Mouse (Mus musculus) 3T3-L1 (cell line): ENCODE measurements at regions not wholly inside any gene's neighbourhood (a gene's known extent, or its start where the extent isn't known, plus 50 kb on each side); places are given as distances from the start of the nearest gene placed in this dataset.

Source experiments
- DNase-seq: peaks from one replicate; pipeline ENCODE4 v3.0.0-alpha.2; 2015; ENCODE audit warnings: low read depth, low spot score

DNA sequence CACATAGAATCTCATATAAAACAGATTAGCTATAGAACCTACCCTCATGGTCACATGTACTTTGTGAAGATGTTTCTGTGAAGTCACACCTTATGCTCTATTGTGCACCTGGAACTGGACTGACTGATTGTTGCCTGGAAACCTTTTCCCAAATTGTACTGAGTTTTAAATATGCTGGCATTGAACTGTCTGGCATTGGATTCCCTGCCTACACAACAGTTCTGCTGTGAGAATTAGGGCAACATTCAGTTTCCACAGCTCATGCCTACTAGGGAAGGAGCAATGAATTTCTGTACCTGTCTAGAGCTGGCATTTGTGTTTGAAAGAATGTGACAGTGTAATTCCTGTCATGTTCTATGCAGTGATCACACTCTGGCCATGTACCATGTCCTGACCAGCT is 60.4 kb upstream of the Poc5 start:
- no peak for DNase-seq

DNA sequence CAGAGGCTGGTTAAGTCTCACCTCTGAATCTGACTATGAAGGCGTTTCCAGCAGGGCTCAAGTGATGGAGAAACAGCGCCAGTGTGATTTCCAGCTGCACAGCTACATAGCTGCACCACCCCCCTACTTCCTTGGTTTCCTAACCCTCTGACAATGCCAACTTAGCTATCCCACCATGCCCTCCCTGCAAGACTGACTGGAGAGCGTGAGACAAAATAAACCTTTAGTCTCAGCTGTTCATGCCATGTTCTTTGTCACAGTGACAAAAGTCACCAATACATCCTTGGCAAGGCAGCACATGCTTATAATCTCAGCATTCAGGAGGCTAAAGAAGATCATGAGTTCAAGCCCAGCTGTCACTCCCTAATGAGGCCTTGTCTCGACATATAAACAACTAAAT is 63.5 kb upstream of the Poc5 start:
- DNase-seq: no peak

DNA sequence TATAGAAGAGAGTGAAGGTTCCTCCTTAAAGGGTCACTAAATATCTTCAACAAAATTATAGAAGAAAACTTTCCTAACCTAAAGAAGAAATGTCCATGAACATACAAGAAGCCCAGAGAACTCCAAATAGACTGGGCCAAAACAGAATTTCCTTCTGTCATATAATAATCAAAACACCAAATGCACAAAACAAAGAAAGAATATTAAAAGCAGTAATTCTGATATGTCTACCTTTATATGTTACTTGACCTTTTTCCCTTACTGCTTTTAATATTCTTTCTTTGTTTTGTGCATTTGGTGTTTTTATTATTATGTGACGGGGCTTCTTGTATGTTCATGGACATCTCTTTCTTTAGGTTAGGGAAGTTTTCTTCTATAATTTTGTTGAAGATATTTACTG is 70.9 kb upstream of the Poc5 start:
- DNase-seq: peak; percentile 4

DNA sequence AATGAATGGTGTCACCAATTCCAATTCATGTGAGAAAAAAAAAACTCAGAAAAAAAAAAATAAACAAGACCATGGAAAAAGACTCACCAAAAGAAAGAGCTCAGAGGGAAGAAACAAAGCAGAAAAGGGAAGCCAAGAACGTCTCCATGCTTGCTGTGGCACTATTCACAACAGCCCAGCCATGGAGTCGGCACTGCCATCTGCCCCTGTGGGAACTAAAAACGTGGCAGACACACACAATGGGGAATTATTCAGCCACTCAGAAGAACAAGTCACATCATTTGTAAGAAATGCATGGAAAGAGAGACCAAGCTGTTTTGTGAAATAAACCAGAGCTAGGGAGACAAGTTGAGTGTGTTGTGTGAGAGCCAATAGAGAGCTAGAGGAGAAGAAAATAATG is 74.9 kb upstream of the Poc5 start:
- DNase-seq: no peak

DNA sequence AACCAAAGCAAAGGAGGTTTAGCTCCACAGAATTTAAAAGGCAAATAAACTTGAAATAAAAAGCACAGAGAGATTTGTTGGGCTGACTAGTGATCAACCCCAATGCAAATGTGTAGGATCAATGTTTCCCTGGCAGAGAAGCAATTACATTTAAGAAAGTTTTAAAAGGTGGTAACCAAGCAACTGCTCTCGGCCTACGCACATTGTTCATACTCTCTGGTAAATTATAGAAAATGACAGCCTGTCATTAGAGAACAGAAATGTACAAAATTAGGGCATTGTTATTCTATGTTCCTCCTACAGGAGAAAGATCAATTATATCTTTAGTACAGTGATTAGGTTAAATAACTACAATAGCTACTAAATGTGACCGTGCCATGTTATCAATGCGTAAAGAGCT is 85.6 kb upstream of the Poc5 start:
- DNase-seq: no peak

DNA sequence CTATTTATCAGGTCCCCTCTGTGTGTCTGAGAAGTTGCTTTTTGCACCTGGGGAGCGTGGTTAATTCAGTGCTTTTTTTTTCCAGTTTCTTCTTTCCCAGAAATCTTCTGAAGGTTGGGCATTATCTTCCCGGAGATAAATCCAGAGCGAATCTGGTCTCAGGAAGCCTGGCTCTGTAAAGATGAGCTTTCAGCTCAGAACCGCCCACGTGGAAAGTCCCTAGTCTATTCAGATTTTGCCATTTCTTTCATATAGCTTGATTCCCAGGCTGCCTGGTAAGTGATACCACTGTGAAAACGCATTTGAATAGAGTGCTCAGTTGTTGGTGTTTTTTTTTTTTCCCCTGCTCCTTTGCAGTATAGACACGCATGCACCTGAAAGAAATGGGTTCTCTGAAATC is 100.3 kb upstream of the Poc5 start:
- no peak for DNase-seq

DNA sequence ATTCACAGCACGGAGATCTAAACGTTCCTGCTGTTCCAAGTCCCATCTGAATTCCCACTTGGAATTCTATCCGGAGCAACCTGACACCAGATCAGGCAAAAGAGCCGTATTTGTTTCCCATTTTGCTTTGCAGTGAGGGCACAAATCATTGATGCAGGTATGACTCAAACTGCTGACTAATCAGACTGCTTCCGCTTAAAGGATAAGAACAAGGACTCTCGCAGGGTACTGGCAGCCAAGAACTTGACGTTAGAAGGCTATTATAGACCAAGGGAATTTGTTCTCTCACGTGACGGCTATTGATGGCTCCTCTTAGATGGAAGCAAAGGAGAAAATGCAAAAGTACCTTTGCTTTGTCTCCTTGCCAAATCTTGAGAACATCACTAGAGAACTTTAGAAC is 118.1 kb upstream of the Poc5 start:
- no peak for DNase-seq

DNA sequence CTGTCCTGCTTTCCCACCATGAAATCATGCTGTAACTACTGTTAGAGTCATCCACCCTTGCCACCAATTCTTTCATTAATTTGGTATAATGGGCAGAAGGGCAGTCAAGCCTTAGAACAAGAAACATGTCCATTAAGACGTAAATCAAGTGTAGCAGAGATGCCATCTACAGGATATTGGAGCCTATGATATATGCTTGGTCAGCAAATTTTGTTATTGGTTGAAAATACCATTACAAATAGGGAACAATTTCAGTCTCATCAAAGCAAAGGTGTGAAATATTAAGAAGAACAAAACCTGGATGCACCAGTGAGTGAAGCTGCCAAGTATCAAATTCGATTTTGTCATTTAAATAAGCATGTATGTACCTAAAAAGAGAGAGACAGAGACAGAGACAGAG is 123.6 kb upstream of the Sv2c start:
- DNase-seq: no peak

DNA sequence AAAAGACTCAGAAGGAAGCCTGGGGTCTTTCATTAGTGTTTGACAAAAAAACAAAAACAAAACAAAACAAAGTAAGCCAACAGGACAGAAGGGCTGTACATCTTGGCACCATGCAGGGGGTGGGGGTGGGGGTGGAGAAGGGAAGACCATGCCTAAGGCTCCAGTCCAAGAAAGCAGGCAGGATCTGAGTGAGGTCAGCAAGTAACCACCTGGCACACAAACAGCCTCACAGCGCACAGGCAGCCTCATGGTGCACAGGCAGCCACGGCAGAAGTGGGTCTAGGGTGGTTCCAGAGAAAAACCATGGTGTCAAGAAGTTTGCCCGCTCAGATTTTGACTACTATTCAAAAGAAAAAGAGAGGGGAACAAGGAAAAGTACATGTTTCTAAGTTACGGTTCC is 122.0 kb upstream of the Sv2c start:
- DNase-seq: no peak

DNA sequence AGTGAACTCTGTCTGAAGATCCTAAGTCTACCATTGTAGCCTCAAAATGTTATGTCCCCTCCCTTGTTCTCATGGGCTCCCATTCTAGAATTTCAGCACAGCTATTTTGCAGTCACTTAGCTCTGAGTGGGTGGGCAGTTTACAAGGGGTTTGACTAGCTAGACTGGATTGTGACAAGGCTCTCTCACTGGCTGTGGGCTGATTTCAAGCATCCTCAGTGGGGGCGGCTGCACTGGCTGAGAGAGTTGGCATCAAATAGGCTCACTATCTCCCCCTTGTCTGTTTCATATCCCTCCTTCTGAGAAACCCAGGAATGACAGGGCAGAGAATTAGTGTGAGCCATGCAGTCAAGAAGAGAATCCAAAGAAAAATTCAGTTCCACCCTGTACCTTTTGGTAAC is 88.4 kb upstream of the Sv2c start:
- DNase-seq: no peak

DNA sequence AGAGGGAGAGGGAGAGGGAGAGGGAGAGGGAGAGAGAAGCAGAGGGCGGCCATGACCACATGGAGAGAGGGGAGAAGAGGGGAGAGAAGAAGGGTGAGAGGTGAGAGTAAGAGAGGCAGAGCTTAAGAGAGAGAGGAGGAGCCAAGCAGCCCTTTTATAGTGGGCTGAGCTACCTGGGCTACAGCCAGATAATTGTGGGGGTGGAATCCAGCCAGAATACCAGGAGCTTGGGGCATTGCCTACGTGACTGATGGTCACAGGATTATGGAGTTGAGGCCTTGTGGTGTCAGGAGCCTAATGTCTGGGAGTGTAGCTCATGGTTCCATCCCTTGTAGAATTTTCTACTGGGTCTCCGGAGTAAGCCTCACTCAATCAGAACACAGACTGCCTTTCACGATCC is 83.1 kb upstream of the Sv2c start:
- no peak for DNase-seq

DNA sequence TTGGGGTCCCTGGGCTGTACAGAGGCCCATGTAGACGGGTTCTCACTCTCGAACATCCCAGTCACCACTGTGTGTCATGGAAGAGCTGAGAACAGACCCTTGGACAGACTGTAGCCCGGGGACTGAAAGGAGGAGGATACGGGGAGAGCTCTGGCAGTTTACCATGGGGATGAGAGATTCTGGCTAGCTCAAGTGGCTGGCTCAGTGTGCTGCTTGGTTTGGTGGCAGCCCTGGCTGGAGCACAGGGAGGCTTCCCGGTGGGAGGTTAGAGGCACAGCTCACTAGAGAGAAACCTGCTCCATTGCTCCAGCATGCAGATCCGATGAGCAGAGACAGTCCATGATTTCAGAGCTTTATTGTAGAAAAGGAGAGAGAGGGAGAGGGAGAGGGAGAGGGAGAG is 82.7 kb upstream of the Sv2c start:
- DNase-seq: no peak

DNA sequence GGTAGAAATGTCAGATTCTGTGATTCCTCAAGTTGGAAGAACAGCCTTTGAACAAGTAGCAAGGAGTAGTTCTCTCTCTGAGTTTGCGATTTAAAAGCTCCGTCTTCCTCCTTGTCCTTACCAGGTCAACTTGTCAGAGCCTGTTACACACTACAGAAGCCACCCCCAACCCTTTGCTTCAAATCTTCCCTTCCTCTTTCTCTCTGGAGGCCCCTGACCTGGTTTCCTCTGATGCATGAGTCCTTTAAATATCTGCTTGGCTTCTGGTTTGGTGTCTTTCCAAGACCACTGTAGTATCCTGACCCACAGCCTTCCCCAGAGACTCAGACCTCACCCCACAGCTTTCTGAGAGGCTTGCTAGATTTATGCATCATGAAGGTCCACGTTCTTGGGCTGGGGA is 73.7 kb upstream of the Sv2c start:
- no peak for DNase-seq

DNA sequence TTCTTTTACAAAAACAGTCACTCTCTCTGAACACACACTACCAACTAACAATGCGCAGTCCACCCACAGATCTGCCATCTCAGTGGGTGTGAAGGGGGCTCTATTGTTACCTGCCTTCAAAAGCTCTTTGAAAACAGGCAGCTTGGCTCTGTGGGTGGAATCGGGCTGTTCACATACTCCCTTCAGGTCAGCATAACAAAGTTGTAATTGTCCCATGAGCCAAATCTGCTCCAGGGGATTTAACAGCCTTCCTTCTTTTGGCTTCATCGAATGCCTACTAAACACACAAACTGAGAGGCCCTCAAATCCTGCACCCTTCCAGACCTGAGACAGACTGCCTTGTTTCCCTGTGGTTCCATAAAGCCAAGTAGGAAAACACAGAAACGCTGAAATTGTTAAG is 56.2 kb upstream of the Sv2c start:
- no peak for DNase-seq
